Mouse (Mus musculus): ENCODE results near the gene Pdgfb.

Gene Pdgfb

DNA sequence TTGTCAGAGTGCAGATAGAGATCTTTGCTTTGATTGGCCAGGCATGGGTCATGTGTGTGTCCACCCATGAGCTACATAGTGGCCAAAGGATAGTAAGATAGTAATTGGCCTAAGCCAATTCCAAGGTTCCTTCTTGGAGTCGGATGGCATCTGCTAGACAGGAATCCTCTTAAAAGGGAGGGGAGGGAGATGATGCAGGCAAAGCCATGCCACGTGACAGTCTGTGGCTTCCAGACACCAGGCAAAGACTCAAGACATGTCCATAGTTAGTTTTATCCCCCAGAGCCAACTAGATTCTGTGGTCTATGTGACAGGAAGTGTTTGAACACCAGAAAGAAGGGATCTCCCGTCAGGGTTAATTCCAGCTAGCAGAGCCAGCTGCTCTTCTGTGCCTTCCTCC lies 56.4 kb downstream of the Pdgfb start:
- DNase-seq (ENCODE audit: inconsistent ontology term) = peak; percentile 22

- no peak for DNase-seq (ENCODE audit: inconsistent ontology term)
Observed at GRCm38 (mm10) chr15:79956559-79956958, 58.2 kb downstream of the Pdgfb start.

DNA sequence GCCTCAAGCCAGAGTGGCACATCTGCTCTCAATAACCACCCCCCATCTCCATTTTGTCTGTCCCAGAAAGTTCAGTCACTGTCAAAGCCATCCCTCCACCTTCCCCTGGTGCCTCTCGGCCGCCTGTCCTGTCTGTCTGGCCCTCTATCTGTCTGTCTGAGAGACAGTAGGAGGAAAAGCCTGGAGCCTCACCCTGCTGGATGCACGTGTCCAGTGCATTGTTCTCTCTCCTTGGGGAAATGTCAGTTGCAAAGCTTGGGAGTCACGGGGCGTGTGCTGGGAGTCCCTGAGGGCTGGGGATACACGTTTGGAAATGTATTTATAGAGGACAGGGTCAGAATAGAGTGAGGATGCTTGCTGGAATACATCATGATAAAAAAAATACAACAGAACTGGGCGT lies 61.3 kb downstream of the Pdgfb start:
- DNase-seq (ENCODE audit: inconsistent ontology term) = no peak

DNA sequence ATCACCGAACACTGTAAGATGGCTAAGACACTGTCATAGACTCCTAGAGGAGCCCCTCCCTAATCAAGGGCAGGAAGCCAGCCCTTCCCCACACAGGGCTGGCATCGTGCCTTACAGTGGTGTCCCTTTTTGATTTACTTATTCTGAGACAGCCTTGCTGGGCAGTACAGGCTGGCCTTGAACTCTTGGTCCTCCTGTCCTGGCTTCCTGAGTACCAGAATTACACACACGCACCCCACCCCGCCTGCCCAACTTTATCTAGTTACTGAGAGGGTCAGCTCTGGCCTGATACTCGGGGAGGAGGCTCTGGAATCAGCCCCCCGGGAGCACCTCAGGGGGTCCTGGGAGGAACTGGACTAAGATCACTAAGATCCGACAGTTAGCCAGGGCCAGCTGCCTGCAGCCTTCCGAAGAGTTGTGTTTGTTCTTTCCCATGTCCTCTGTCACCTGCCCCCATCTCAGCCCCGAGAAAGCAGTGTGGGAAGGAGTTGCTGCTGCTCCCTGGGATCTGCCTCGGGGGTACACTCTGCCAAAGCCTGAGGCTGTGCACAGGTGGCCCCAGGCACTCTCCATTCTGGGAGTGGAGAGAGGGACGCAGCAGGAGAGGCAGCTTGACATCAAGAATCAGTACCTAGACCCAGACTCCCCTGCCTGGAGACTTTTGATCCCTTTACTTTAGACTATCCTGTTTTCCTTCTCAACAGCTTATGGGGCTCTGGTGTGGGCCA lies 62.1 kb downstream of the Pdgfb start:
- DNase-seq (ENCODE audit: inconsistent ontology term) = no peak

DNA sequence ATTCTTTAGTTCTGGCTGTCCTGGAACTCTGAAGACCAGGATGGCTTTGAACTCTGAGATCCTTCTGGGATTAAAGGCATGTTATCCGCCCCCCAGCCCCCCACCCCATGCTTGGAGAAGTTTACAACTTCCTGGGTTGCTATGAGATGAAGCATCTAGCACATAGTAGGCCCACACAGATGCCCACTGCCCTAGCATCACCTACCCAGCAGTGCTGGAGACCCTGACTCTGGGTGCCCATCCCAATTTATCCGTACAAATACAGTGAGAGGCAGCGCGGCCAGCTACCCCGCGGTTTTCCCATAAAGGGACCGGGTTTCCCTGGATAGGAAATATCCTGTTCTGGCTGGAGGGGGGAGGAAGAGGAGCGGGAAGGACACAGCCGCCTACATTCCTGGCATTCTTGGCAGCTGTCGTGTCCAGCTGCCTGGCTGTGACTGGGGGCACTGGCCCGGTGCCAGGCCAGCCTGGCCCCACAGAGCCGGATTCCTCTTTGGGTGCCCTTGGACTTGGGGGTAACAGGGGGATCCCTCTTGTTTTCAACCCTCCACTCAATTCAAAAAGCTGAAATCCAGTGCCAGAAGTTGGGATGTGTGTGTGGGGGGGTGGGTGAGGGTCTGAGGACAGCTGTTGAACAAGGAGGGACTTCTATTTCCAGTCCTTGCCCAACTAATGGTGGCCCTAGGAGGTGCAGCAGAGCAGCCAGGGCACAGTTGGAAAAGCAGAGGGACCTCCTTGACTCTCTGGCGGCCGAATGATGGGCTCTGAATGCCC lies 62.9 kb downstream of the Pdgfb start:
- peak; percentile 93 for DNase-seq (ENCODE audit: inconsistent ontology term)

GRCm38 (mm10) chr15:79951226-79951625 lies 63.6 kb downstream of the Pdgfb start:
- no peak for DNase-seq (ENCODE audit: inconsistent ontology term)

GRCm38 (mm10) chr15:79950250-79951025 lies 64.3 kb downstream of the Pdgfb start:
- peak; percentile 97 for DNase-seq (ENCODE audit: inconsistent ontology term)

DNA sequence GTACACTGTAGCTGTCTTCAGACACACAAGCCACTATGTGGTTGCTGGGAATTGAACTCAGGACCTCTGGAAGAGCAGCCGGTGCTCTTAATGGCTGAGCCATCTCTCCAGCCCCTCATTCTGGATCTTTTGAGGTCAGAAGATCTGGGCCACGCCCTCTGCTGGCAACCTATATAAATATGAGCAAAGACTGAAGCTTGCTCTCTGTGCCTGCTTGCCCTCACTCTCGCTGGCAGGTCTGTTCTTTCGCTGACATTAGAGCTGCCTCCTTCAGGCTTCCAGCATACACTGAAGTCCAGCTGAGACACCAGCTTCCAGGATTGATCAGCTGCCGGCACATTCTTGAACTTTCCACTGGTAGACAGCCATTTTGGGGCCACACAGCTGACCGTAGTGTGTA lies 67.1 kb downstream of the Pdgfb start:
- no peak for DNase-seq (ENCODE audit: inconsistent ontology term)

GRCm38 (mm10) chr15:79946790-79947189 lies 68.0 kb downstream of the Pdgfb start:
- DNase-seq (ENCODE audit: inconsistent ontology term) = no peak

DNA sequence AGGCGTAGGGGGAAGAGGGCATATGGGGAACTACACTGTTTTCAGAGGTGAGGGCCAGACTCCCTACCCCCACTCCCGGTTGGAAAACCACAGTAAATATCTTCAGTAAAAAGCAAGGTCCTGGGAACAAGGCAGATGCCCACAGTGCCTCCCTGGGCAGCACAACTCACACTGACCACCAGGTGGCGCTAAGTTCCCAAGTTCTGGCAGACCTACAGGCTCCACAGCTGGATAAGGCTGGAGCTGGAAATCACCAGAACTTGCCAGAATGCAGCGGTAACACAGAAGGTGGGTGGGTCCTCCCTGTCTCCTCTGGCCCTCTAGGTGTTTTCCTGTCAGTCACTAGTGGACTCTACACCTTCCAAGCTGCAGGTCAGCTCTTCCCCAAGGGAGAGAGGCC lies 68.8 kb downstream of the Pdgfb start:
- DNase-seq (ENCODE audit: inconsistent ontology term) = peak; percentile 75

Data from Muller cell, postnatal 12 days (primary cell).